Mouse (Mus musculus): Measurements from ENCODE around the gene Xpa.

GRCm38 (mm10) chr4:46198064-46198463, 2.0 kb upstream of the Xpa start:
- TF ChIP-seq GATA1 (IDR thresholded peaks at IDR 0.05; ENCODE audit: low read length) (0 out of 2 replicates have a peak, but pooled peaks have one; percentile 10), TAL1 (IDR thresholded peaks at IDR 0.05; ENCODE audit: low read length) (no peak)
